Mouse (Mus musculus) MEL (cell line): ENCODE results near the gene Jmjd7. TPM values are rescaled to one million over a fixed set of nuclear protein-coding genes. Genes with fewer than 3 reads are reported as not detected.

ENCODE experiments used
- DNase-seq: peaks from one replicate; pipeline ENCODE4 v3.0.0; 2011; ENCODE audit warnings: low read depth, low spot score
- H3K27ac ChIP-seq: 2 replicates; pipeline ENCODE4 v1.5.1; 2012; ENCODE audit warnings: low read depth, mild to moderate bottlenecking, control low read depth, low read length, moderate library complexity; ENCODE audit not compliant: control insufficient read depth
- H3K27me3 ChIP-seq, 2 experiments: fragments of 150-350 bp in 1 of 2; sonication (generic) in 1 of 2; 2 replicates each; pipeline ENCODE4 v1.6.1; 2012; ENCODE audit warnings: low read length in 2 of 2, mild to moderate bottlenecking in 2 of 2, improper control_type of control experiment in 1 of 2, moderate library complexity in 1 of 2; ENCODE audit not compliant: insufficient read depth in 2 of 2, control insufficient read depth in 1 of 2
- H3K36me3 ChIP-seq, 2 experiments: 2 replicates each; pipeline ENCODE4 v1.6.1; 2012 to 2014; ENCODE audit warnings: low read length in 2 of 2, improper control_type of control experiment in 1 of 2, inconsistent platforms in 1 of 2, mild to moderate bottlenecking in 1 of 2; ENCODE audit not compliant: insufficient read depth in 2 of 2, control insufficient read depth in 1 of 2
- H3K4me1 ChIP-seq, 2 experiments: fragments of 150-350 bp in 1 of 2; sonication (generic) in 1 of 2; 2 replicates each; pipeline ENCODE4 v1.6.1; 2012; ENCODE audit warnings: low read length in 2 of 2, improper control_type of control experiment in 1 of 2, mild to moderate bottlenecking in 1 of 2; ENCODE audit not compliant: insufficient read depth in 2 of 2, control insufficient read depth in 1 of 2
- H3K4me3 ChIP-seq, 2 experiments: fragments of 150-350 bp in 1 of 2; sonication (generic) in 1 of 2; 2 replicates each; pipeline ENCODE4 v1.5.1; 2012; ENCODE audit warnings: low read depth in 2 of 2, low read length in 2 of 2, mild to moderate bottlenecking in 2 of 2, moderate library complexity in 2 of 2, control low read depth in 1 of 2, improper control_type of control experiment in 1 of 2; ENCODE audit not compliant: control insufficient read depth in 1 of 2, insufficient read depth in 1 of 2
- H3K79me2 ChIP-seq: 2 replicates; pipeline ENCODE4 v1.6.1; 2012; ENCODE audit warnings: mild to moderate bottlenecking, low read length, moderate library complexity; ENCODE audit not compliant: control insufficient read depth, poor library complexity, insufficient read depth
- H3K9ac ChIP-seq: 2 replicates; pipeline ENCODE4 v1.6.1; 2012; ENCODE audit warnings: low read depth, mild to moderate bottlenecking, control low read depth, low read length, moderate library complexity; ENCODE audit not compliant: control insufficient read depth, poor library complexity, severe bottlenecking
- H3K9me3 ChIP-seq: fragments of 150-350 bp; sonication (generic); replicated peaks from 2 replicates; pipeline ENCODE4 v1.6.1; 2012; ENCODE audit warnings: mild to moderate bottlenecking, low read length, improper control_type of control experiment, moderate library complexity; ENCODE audit not compliant: insufficient read depth
- CHD1 ChIP-seq: IDR thresholded peaks from 2 replicates; pipeline ENCODE4 v1.6.1; 2012; ENCODE audit warnings: low read depth, mild to moderate bottlenecking, inconsistent platforms, low read length, improper control_type of control experiment
- CHD2 ChIP-seq: IDR thresholded peaks from 2 replicates; pipeline ENCODE4 v1.6.1; 2011; ENCODE audit warnings: low read length, improper control_type of control experiment
- CTCF ChIP-seq, 3 experiments: IDR thresholded peaks in 2 of 3; conservative IDR thresholded peaks in 1 of 3; 2 replicates each; pipeline ENCODE4 v1.5.1; 2011 to 2012; ENCODE audit warnings: low read length in 3 of 3, low read depth in 2 of 3, mild to moderate bottlenecking in 2 of 3, improper control_type of control experiment in 1 of 3, inconsistent platforms in 1 of 3, mixed read lengths in 1 of 3, moderate library complexity in 1 of 3; ENCODE audit not compliant: control insufficient read depth in 1 of 3, insufficient read depth in 1 of 3, poor library complexity in 1 of 3, severe bottlenecking in 1 of 3
- E2F4 ChIP-seq: IDR thresholded peaks from 2 replicates; pipeline ENCODE4 v1.6.1; 2011; ENCODE audit warnings: low read depth, low read length, improper control_type of control experiment, borderline replicate concordance
- GABPA ChIP-seq: IDR thresholded peaks from 2 replicates; pipeline ENCODE4 v1.6.1; 2012; ENCODE audit warnings: low read depth, mild to moderate bottlenecking, inconsistent platforms, low read length, improper control_type of control experiment, moderate library complexity
- JUND ChIP-seq: IDR thresholded peaks from 2 replicates; pipeline ENCODE4 v1.6.1; 2011; ENCODE audit warnings: low read depth, mild to moderate bottlenecking, improper control_type of control experiment, low read length
- KAT2A ChIP-seq: conservative IDR thresholded peaks from 2 replicates; pipeline ENCODE4 v1.6.1; 2012; ENCODE audit warnings: low read depth, low read length, improper control_type of control experiment, inconsistent platforms
- MAFK ChIP-seq: IDR thresholded peaks from 2 replicates; pipeline ENCODE4 v1.6.1; 2011; ENCODE audit warnings: low read depth, mild to moderate bottlenecking, low read length, improper control_type of control experiment, borderline replicate concordance
- MAX ChIP-seq: IDR thresholded peaks from 2 replicates; pipeline ENCODE4 v1.6.1; 2011; ENCODE audit warnings: low read length, improper control_type of control experiment
- MYB ChIP-seq: IDR thresholded peaks from 2 replicates; pipeline ENCODE4 v1.6.1; 2011; ENCODE audit warnings: mild to moderate bottlenecking, low read depth, low read length, improper control_type of control experiment
- MYC ChIP-seq: IDR thresholded peaks from 2 replicates; pipeline ENCODE4 v1.6.1; 2011; ENCODE audit warnings: low read depth, mild to moderate bottlenecking, low read length, improper control_type of control experiment, moderate library complexity
- NELFE ChIP-seq: IDR thresholded peaks from 2 replicates; pipeline ENCODE4 v1.6.1; 2011; ENCODE audit warnings: low read depth, low read length, improper control_type of control experiment
- NRF1 ChIP-seq: IDR thresholded peaks from 2 replicates; pipeline ENCODE4 v1.6.1; 2014; ENCODE audit warnings: low read depth, mild to moderate bottlenecking, inconsistent platforms, low read length, improper control_type of control experiment, moderate library complexity; ENCODE audit not compliant: poor library complexity, insufficient read depth, severe bottlenecking
- POLR2A ChIP-seq, 2 experiments: IDR thresholded peaks; 2 replicates each; pipeline ENCODE4 v1.6.1; 2011 to 2012; ENCODE audit warnings: low read length in 2 of 2, mild to moderate bottlenecking in 2 of 2, control low read depth in 1 of 2, improper control_type of control experiment in 1 of 2, low read depth in 1 of 2, moderate library complexity in 1 of 2; ENCODE audit not compliant: control insufficient read depth in 1 of 2, insufficient read depth in 1 of 2, poor library complexity in 1 of 2
- POLR2AphosphoS5 ChIP-seq: IDR thresholded peaks from 2 replicates; pipeline ENCODE4 v1.6.1; 2012; ENCODE audit warnings: low read depth, borderline replicate concordance, mild to moderate bottlenecking, inconsistent platforms, low read length, moderate library complexity, mixed read lengths
- SIN3A ChIP-seq: IDR thresholded peaks from 2 replicates; pipeline ENCODE4 v1.6.1; 2012; ENCODE audit warnings: low read length, improper control_type of control experiment, inconsistent platforms
- SMC3 ChIP-seq: IDR thresholded peaks from 2 replicates; pipeline ENCODE4 v1.6.1; 2011; ENCODE audit warnings: low read depth, low read length, improper control_type of control experiment
- TAL1 ChIP-seq: IDR thresholded peaks from 2 replicates; pipeline ENCODE4 v1.6.1; 2012; ENCODE audit warnings: mild to moderate bottlenecking, inconsistent platforms, low read length, moderate library complexity, mixed read lengths
- TBP ChIP-seq: IDR thresholded peaks from 2 replicates; pipeline ENCODE4 v1.8.0; 2011; ENCODE audit warnings: low read depth, low read length, improper control_type of control experiment
- TCF12 ChIP-seq: IDR thresholded peaks from 2 replicates; pipeline ENCODE4 v1.6.1; 2014; ENCODE audit warnings: low read depth, mild to moderate bottlenecking, inconsistent platforms, low read length, improper control_type of control experiment, moderate library complexity
- USF1 ChIP-seq: IDR thresholded peaks from 2 replicates; pipeline ENCODE4 v1.6.1; 2014; ENCODE audit warnings: low read depth, mild to moderate bottlenecking, inconsistent platforms, low read length, improper control_type of control experiment, moderate library complexity
- ZC3H11A ChIP-seq: IDR thresholded peaks from 2 replicates; pipeline ENCODE4 v1.6.1; 2012; ENCODE audit warnings: low read depth, mild to moderate bottlenecking, inconsistent platforms, low read length, improper control_type of control experiment
- ZKSCAN1 ChIP-seq: IDR thresholded peaks from 2 replicates; pipeline ENCODE4 v1.6.1; 2012; ENCODE audit warnings: low read depth, mild to moderate bottlenecking, inconsistent platforms, low read length, improper control_type of control experiment, moderate library complexity
- ZNF384 ChIP-seq: IDR thresholded peaks from 2 replicates; pipeline ENCODE4 v1.6.1; 2012; ENCODE audit warnings: low read depth, mild to moderate bottlenecking, inconsistent platforms, low read length, improper control_type of control experiment
- polyA plus RNA-seq, 2 experiments: library from polyadenylated mRNA; stranded (reverse) in 1 of 2; unstranded in 1 of 2; fragments of >175 nt in 1 of 2; fragments of >200 nt in 1 of 2; gene quantifications; 2 replicates each; pipeline versions ENCODE4 v1.2.1 to v1.2.4; 2012; ENCODE audit warnings: low replicate concordance in 2 of 2, low read depth in 1 of 2; ENCODE audit not compliant: insufficient read length in 2 of 2, insufficient read depth in 1 of 2, missing spikeins in 1 of 2
- total RNA-seq: library from RNA; depleted of rRNA; stranded (reverse); fragments of 300-350 nt; gene quantifications from 2 replicates; pipeline ENCODE4 v1.2.3, GENCODE M21; 2012

Jmjd7 gene
- total and polyA plus RNA-seq, 3 experiments, result 4.2 to 12.0 TPM; not detected in 1

DNA sequence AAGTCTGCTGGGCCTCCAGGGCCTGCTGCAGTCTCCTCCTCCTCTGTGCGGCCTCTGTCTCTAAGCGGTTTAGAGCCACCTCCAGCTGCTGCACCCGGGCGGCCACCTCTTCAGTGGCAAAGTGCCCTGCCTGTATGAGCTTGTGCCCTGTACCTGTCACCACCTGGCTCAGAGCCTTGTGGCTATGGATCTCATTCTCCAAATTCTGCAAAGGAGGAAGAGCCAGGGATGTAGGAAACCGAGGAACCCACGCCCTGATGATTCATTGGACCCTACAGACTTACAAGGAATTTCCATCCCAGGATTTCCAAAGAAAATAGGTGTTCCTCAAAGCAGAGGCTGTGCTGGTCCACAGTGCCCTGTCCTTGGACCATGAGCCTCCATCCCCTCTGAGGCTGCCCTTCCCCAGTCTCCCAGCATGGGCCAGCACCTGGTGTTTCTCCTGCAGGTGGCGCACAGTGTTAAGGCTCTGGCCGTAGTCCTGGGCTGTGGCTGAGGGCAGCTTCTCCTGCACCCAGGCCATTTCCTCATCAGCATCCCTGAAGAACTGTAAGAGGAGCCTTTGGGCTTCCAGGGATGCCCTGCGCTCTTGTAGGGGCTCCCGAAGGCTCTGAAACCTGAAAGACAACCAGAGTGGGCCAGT lies 22.5 kb downstream of the Jmjd7 start (continued):
- TF ChIP-seq MYC (no peak), CTCF (IDR thresholded peaks at IDR 0.05 in 2 of 3, conservative IDR thresholded peaks at IDR 0.05 in 1 of 3; ENCODE audit: control insufficient read depth in 1 of 3, insufficient read depth in 1 of 3, low read depth in 2 of 3, low read length in 3 of 3, poor library complexity in 1 of 3, severe bottlenecking in 1 of 3) (peak in 2 of 3 experiments; percentile 57 to 62; a peak in 5 of 6 replicates)

DNA sequence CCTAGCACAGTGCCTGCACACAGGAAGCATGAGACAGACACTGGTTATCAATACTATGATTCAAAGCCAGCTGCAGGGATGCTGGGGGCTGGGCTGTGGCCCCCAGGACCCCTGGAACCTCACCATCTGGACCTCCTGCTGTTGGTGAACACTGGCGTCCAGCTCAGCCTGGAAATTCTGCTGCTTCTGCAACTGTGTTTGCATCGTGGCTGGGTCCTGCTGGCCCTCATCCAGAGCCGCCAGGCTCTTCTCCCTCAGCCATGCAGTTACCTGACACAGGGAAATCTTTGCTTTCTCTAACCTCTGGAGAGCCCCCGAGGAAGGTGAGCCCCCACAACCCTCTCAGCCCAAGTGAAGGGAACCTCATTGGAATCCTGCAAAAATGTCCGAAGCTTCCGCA lies 24.1 kb downstream of the Jmjd7 start:
- no peak overlapping the region for H3K27ac ChIP-seq
- no peaks in the 10 kb centered on the region; a peak in 2 of 4 replicates for H3K27me3 ChIP-seq
- H3K4me3 ChIP-seq, result no peak overlapping the region
- TF ChIP-seq GABPA, result no peak
- no peak for TF ChIP-seq POLR2AphosphoS5
- no peak for TF ChIP-seq E2F4
- TF ChIP-seq KAT2A, result no peak
- TF ChIP-seq MYB, result no peak
- TF ChIP-seq JUND, result no peak
- no peak for TF ChIP-seq NELFE
- no peak for TF ChIP-seq POLR2A (IDR thresholded peaks at IDR 0.05; ENCODE audit: control insufficient read depth in 1 of 2, insufficient read depth in 1 of 2, low read depth in 1 of 2, low read length in 2 of 2, poor library complexity in 1 of 2)
- no peak for TF ChIP-seq NRF1
- no peak for TF ChIP-seq USF1
- no peaks in the 10 kb centered on the region for H3K36me3 ChIP-seq
- H3K9me3 ChIP-seq, result no peaks in the 10 kb centered on the region
- no peaks in the 10 kb centered on the region for H3K79me2 ChIP-seq
- H3K4me1 ChIP-seq, result no peaks in the 10 kb centered on the region
- no peak for DNase-seq
- no peak overlapping the region for H3K9ac ChIP-seq

GRCm38 (mm10) chr2:120054771-120055552 lies 27.7 kb downstream of the Jmjd7 start:
- DNase-seq, result no peak
- no peak overlapping the region for H3K9ac ChIP-seq
- H3K79me2 ChIP-seq, result no peaks in the 10 kb centered on the region
- TF ChIP-seq MAX, result no peak
- no peak for TF ChIP-seq ZKSCAN1
- TF ChIP-seq TBP, result no peak
- no peak for TF ChIP-seq GABPA
- no peak for TF ChIP-seq MAFK
- no peak for TF ChIP-seq ZC3H11A
- no peak for TF ChIP-seq TCF12
- no peak for TF ChIP-seq SMC3
- no peak for TF ChIP-seq TAL1
- no peak for TF ChIP-seq POLR2AphosphoS5
- no peak for TF ChIP-seq MYC
- TF ChIP-seq CHD2, result no peak
- no peak for TF ChIP-seq SIN3A
- TF ChIP-seq KAT2A, result no peak
- no peak for TF ChIP-seq ZNF384
- TF ChIP-seq CHD1, result no peak
- TF ChIP-seq NELFE, result no peak
- no peak overlapping the region for H3K27ac ChIP-seq
- H3K27me3 ChIP-seq, result peaks cover 0 to 2% of the 10 kb centered on the region in 2 experiments; a peak in 1 of 4 replicates
- H3K4me3 ChIP-seq, result no peak overlapping the region
- H3K4me1 ChIP-seq, result no peaks in the 10 kb centered on the region
- no peaks in the 10 kb centered on the region for H3K9me3 ChIP-seq
- no peaks in the 10 kb centered on the region for H3K36me3 ChIP-seq
